Mouse (Mus musculus): ENCODE data around the gene Dab1.

DNA sequence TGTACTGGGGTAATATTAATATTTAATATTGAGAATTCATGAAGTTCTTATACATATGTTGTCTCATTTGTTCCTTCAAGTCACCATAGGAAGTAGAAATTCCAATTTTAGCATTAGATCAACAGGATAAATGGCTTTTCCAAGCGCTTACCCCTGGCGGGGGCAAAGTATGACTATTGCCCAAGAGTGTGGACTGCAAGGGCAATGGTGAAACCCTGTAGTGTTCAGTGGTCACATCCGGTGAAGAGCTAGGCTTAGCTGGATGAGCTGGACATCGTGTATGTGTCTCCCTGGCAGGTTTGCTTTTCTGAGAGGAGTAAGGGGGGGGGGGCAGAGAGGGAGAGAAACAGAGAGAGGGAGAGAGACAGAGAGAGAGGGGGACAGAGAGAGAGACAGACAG lies 819.6 kb downstream of the Dab1 start:
- TF ChIP-seq CTCF (IDR thresholded peaks at IDR 0.05) (no peak), EP300 (IDR thresholded peaks at IDR 0.05) (no peak)
